Mouse (Mus musculus): ENCODE results near the gene Gabrr3. TPM values are rescaled to one million over a fixed set of nuclear protein-coding genes. Genes with fewer than 3 reads are reported as not detected.

Gene Gabrr3
- polyA plus RNA-seq, 1 experiment from 2014 or later = 0.22 TPM

DNA sequence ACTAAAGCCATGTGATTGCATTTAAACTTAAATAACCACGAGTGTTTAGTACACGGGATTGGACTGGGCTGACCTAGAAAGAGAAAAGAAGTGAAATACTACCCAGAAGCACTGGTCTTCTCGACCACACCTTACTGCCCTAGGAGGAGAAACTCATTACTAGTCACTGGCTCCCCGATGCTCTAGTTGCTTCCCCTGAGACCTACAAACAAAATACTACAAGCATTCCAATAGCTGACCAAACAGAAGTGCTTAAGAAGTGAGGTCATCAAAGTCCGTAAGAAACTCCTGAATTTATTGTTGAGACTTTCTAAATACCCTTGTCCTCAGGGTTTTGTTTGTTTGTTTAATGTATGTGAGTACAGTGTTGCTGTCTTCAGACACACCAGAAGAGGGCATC lies 102.7 kb downstream of the Gabrr3 start:
- H3K36me3 ChIP-seq (replicated peaks; ENCODE audit: control insufficient read depth, insufficient read depth, low read depth, low read length) = no peaks in the 10 kb centered on the region; the same call in 1 of the 2 replicates
- H3K27me3 ChIP-seq (ENCODE audit: control insufficient read depth, insufficient read depth, low read length) = no peaks in the 10 kb centered on the region
- no peaks in the 10 kb centered on the region for H3K4me1 ChIP-seq (ENCODE audit: control insufficient read depth, insufficient read depth, low read length)
- no peak overlapping the region for H3K9ac ChIP-seq (replicated peaks; ENCODE audit: low read length)
- no peaks in the 10 kb centered on the region for H3K9me3 ChIP-seq (replicated peaks; ENCODE audit: control insufficient read depth, low read length)
- 90% methylated on average over 5 of the region's 5 CpGs for WGBS
- no peak overlapping the region for H3K4me3 ChIP-seq (ENCODE audit: low read depth, low read length)
- H3K27ac ChIP-seq (replicated peaks; ENCODE audit: low read depth, low read length) = no peak overlapping the region
- H3K4me2 ChIP-seq (ENCODE audit: low read depth, low read length) = no peak overlapping the region
- no peak for ATAC-seq (replicated peaks; ENCODE audit: insufficient number of reproducible peaks, low FRiP score, low TSS enrichment, low read depth)
- DNase-seq (ENCODE audit: low spot score) = no peak

Other genes with a start within 250 kb of the Gabrr3 start
- gene Olfr196, start 236.9 kb upstream of the Gabrr3 start, polyA plus RNA-seq (2014; fragmentation: Nextera tagmentation; extraction: Ambion mirVana) = not detected in 2 replicates
- gene Olfr198, start 203.8 kb upstream of the Gabrr3 start, polyA plus RNA-seq (2014; fragmentation: Nextera tagmentation; extraction: Ambion mirVana) = not detected in 2 replicates
- not detected in 2 replicates for gene Olfr199, start 187.6 kb upstream of the Gabrr3 start, polyA plus RNA-seq (2014; fragmentation: Nextera tagmentation; extraction: Ambion mirVana)
- not detected in 2 replicates for gene Olfr201, start 134.7 kb upstream of the Gabrr3 start, polyA plus RNA-seq (2014; fragmentation: Nextera tagmentation; extraction: Ambion mirVana)
- gene Olfr202, start 120.5 kb upstream of the Gabrr3 start, polyA plus RNA-seq (2014; fragmentation: Nextera tagmentation; extraction: Ambion mirVana) = not detected in 2 replicates
- gene Olfr203, start 108.5 kb upstream of the Gabrr3 start, polyA plus RNA-seq (2014; fragmentation: Nextera tagmentation; extraction: Ambion mirVana) = not detected in 2 replicates
- gene Olfr204, start 89.1 kb upstream of the Gabrr3 start, polyA plus RNA-seq (2014; fragmentation: Nextera tagmentation; extraction: Ambion mirVana) = not detected in 2 replicates
- gene Olfr205, start 76.2 kb upstream of the Gabrr3 start, polyA plus RNA-seq (2014; fragmentation: Nextera tagmentation; extraction: Ambion mirVana) = not detected in 2 replicates
- gene Olfr206, start 58.1 kb upstream of the Gabrr3 start, polyA plus RNA-seq (2014; fragmentation: Nextera tagmentation; extraction: Ambion mirVana) = not detected in 2 replicates
- gene Olfr209, start 43.3 kb upstream of the Gabrr3 start, polyA plus RNA-seq (2014; fragmentation: Nextera tagmentation; extraction: Ambion mirVana) = not detected in 2 replicates
- gene Riox2, start 64.4 kb downstream of the Gabrr3 start, polyA plus RNA-seq (2014; fragmentation: Nextera tagmentation; extraction: Ambion mirVana) = 34.2 and 35.3 TPM in 2 replicates
- gene Crybg3, start 193.6 kb downstream of the Gabrr3 start, polyA plus RNA-seq (2014; fragmentation: Nextera tagmentation; extraction: Ambion mirVana) = 9.2 and 9.3 TPM in 2 replicates
- gene Arl6, start 232.1 kb downstream of the Gabrr3 start, polyA plus RNA-seq (2014; fragmentation: Nextera tagmentation; extraction: Ambion mirVana) = 50.1 and 50.8 TPM in 2 replicates